Mouse (Mus musculus) layer of hippocampus, adult 11-12 months (tissue): ENCODE data around the gene Ptprr.

ENCODE experiments used
- DNase-seq: peaks from one replicate; pipeline ENCODE4 v3.0.0; 2022; ENCODE audit warnings: low spot score

Gene Ptprr

GRCm38 (mm10) chr10:116115881-116116677 is 98.1 kb downstream of the Ptprr start:
- no peak for DNase-seq

DNA sequence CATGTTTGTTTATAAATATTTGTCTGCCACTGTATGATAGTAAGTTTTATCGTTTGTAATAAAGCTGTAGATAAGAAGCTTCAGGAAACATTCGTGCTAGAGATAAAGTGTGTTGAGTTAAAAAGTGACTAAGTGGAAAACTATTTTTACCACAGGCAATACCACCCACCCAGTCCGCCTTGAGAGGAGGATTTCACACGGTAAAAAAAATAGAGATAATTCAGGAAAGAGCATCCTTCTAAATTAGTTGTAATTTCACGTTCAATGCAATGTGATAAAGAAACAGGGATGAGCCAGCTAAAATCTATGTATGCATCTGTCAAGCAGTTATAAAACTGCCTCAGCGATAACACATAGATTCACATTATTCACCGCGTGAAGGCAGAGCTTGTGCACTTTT is 99.0 kb downstream of the Ptprr start:
- no peak for DNase-seq

DNA sequence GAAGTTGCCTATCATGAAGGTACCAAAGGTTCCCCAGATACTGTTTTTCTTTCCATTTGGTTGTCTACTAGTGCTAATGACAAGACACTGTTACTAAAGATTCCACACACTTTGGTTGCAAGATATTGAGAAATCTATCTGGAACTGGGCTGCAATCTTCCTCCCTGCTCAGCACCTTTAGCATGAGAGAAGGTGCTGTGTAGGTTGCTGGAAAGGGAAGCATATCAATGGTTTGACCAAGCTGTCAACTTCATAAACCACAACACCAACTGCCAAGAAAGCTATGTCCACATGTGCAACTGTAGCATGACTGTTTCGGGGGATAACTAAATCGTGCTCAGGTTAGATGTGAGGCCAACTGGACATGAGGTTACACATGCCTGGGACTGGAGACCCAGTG is 103.5 kb downstream of the Ptprr start:
- no peak for DNase-seq

DNA sequence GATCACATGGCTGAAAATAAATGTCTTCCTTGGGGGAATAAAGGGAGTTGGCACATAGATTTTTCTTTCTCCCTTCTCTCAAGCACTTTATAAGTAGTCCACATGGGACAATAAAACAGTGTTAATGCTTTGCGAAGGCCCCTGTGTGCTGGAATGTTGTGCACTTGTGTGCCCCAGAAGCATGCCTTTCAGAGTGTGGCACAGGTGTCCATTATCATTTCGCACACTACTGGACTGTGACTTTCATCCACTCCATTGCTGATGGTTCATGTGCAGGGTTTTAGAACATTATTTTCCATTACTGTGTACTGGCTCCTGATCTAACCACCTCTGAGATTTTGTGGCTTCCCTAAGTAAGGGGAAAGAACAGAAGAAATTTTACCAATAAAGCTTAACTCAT is 105.8 kb downstream of the Ptprr start:
- no peak for DNase-seq

DNA sequence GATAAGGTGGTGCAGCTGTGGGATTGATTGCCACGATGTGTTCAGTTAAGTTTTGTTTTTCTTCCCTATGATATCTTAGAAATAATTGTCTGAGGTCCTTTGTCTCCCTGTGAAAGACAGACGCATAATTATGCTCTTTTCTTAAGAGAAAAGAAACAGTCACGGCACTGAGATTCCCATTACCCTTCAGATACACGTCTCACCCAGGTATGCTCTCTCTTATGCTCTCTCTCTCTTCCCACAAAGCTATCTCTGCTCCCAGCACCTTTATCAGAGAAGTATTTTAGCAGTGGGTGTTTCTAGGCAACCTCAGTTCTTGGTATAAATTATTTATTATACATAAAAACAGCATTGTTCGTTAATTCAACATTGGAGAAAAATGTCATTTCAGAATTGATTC is 107.4 kb downstream of the Ptprr start:
- no peak for DNase-seq

- no peak for DNase-seq
Measured at GRCm38 (mm10) chr10:116130401-116130800, 112.4 kb downstream of the Ptprr start.

DNA sequence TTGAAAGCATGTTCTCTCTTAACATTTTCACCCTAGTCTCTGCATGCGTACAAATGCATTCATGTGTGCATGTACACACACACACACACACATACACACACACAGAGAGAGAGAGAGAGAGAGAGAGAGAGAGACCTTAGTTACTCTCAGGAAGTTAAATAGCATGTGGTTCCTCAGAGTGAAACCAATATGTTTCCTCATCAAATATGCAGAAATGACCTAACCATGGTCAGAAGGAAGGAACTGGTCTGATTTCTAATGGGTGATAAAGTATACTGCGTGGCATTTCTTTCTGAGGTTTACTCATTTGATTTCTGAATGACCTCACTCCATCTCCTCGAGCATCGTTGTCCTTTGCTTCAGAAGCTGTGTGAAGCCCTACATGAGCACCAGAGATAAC is 113.2 kb downstream of the Ptprr start:
- DNase-seq, result no peak

GRCm38 (mm10) chr10:116132233-116132632 is 114.2 kb downstream of the Ptprr start:
- DNase-seq, result no peak

DNA sequence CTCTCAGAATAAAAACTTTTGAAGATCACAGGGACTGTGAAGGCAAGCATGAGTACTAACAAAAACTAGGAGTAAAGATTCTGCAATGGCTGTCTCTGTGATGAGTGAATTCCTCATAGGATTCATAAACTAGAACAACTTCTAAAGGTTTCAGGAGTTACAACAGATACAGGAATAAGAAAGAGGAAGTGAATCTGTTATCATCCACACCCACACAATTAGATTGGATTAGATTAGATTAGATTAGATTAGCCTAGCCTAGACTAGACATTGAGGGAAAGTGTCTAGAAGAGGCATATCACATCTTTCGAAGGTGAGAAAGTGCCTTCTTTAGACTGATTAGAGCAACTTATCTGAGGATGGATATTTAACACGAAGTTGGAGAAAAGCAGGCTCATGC is 117.2 kb downstream of the Ptprr start:
- DNase-seq, result no peak

GRCm38 (mm10) chr10:116140226-116140625 is 122.2 kb downstream of the Ptprr start:
- DNase-seq, result no peak

GRCm38 (mm10) chr10:116143684-116144083 is 125.7 kb downstream of the Ptprr start:
- DNase-seq, result no peak

DNA sequence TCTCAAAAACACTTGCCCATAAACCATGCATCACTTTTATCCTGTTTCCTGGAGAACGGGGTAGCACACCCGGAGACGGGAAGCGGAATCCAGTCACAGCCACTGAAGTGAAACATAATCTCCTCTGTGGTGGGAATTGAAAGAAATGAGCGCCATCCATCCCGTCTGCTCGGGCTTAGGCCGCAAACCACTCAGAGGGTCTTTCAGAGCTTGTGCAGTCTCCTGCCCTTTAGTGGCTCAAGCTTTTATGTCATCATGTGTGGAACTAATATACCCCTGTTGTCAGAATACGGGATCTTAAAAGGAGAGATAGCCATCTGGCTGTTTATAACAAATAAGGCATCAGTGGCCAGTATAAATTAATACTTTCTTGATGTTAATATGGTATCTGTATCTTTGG is 128.1 kb downstream of the Ptprr start:
- DNase-seq, result no peak

DNA sequence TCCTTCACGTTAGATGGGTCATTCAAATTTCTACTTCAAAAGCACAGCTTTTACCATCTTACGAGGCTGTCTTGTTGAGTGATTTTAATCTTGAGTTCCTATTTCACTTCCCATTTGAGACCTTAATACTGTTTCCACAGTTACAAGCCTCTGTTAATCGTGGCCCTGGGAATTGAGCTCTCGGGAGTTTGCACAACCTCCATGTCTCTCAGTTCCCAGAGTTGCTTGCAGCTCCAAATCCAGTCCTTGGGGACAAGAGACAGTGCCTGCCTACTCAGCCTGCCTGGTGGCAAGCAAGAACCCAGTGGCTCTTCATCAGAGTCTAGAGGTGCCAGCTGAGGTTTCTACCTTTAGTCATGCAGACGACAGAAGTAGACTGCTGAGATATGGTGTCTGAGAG is 136.7 kb downstream of the Ptprr start:
- DNase-seq, result no peak

DNA sequence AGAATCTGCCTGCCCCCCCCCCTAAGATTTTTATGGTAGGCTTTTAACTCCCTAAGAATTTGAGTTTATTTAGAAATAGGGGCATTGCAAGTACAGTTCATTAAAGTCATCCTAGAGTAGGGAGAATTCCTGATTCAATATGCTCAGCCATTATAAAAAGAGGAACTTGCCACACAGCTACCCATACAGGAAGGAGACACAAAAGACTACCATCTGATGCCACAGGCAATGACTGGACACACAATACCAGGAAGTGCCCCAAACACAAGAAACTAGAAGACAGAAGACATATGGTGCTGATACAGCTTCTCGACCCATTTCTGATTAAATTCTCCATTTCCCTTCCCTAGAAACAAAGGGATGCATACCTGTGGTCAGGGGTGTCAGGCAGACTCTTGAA is 138.7 kb downstream of the Ptprr start:
- no peak for DNase-seq

DNA sequence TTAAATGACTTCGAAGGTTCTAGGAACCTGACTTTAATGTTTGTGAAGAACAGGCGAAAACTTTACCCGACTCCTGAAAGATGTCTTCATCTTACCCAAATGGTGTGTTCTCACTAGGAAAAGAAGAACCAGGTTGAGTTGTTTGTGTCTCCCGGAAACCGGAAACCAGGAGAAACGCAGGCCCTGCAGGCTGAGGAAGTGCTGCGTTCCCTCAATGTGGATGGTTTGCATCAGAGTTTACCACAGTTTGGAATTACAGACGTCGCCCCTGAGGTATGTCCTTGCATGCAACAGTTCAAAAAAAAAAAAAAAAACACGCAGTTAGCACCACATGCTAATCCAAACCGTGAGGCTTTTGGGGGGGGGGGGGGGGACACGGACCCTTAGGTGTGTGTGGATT is 144.3 kb downstream of the Ptprr start:
- DNase-seq, result no peak

- DNase-seq, result no peak
Measured at GRCm38 (mm10) chr10:116175324-116175883, 157.4 kb downstream of the Ptprr start.

GRCm38 (mm10) chr10:116177390-116178179 is 159.6 kb downstream of the Ptprr start:
- no peak for DNase-seq

DNA sequence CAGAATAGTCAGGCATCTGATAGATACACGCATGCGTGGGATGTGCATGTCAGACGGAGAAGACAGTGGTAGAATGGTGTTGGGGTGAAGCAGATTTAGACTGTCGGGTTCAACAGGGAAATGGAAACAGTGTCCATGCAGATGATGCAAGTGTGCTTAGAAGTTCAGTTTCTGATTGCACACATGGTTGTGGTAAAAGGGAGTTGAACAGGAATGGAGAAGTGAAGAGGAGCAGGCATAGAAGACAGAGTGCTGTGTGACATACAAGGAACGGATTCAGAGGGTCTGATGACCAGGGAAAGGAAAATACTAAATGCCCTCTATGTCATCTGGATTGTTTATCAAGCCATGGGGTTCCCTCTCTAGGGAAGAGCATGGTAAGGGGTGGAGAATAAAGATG is 163.2 kb downstream of the Ptprr start:
- DNase-seq, result no peak

DNA sequence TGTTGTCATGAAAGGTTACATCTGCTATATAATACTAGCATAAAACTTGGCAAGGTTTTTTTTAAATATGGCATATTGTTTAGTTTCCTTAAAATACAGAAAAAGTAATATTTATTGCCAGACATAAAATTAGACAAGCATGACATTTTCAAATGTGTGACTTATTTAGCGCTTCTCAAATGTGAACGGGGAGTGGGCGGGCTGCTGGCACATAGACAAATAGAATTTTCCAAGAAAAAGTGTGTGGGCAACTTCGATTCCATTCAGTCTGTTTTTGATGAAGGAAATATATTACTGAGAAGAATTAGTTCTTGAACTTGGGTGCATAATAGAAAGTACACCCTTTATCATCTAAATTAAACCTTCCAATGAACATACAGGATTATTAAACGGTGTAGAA is 164.2 kb downstream of the Ptprr start:
- peak; percentile 45 for DNase-seq

DNA sequence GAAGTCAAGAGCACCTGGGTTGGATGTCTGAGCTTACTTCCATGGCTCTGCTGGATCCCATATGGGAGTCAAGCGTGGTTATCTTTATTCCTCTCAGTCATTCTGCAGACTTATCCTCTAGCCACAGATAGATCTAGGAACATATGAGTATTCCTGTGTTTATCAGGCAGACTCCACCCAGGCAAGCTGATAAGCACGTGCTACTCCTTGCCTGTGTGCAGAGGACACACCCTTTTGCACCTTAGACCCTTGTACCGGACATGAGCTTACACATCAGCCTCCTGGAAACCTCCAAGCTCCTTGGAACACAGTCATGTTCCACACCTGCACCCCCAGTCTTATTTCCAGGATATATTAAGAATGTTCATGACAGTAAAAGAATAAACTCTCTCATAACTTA is 165.2 kb downstream of the Ptprr start:
- DNase-seq, result no peak

DNA sequence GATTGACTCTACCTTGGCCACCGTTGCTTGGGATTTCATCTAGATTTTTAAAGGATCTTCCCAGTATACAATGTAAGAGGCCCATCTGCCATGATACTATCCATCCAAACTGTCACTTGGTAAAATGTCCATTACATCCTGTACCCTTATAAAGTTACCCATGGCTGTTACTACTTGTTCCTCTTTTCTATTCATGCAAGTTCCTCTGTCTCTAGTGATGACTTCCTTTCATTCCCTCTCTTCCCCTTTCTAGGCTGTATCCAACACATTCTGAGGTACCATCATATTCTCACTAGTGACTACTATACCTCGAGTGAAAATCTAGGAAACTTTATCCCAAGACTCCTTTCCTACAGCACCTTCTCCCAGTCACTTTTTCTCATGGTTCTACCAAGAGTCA is 173.7 kb downstream of the Ptprr start:
- no peak for DNase-seq

DNA sequence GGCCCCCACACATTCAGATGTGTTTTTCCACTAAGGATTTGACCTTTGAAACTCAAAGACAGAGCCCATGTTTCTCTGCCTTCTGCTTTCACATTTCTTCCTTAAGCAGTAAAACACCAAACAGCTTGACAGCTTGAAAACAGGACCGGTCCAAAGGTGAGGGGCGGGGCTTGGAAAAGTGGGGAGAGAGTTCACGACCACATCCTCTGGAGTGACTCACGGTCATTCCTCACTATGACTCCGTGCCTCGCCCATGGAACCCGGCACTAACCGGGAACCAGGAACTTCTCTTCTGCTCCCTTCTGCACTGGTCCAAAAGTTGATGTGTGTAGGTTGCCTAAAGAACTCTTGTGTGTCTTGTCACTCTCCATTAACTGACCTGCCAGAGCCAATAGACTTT is 174.3 kb downstream of the Ptprr start:
- no peak for DNase-seq

DNA sequence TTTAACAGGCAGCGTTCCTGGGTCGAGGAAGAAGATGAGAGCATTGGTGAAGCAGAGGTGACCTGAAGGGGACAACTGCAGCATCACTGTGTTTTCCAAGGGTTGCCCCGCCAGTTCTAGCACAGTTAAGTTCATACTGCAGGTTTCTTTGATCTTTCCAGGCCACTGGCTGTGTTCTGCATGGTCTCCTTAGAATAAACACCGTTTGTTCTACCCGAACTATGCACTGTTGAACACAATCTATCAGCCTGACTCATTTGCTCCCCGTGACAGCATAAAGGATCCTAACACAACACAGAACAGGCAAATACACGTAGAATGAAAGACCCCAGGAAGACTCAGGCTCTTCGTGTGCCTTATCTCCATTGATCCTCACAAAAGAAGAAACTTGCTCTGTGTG is 176.4 kb downstream of the Ptprr start:
- DNase-seq, result no peak
